Mouse (Mus musculus): ENCODE measurements around the gene Trim3.

GRCm38 (mm10) chr7:105581959-105582358 lies 51.4 kb downstream of the Trim3 start:
- TF ChIP-seq POLR2A (IDR thresholded peaks at IDR 0.05; ENCODE audit: borderline replicate concordance, low read depth, low read length) (no peak), CTCF (IDR thresholded peaks at IDR 0.05; ENCODE audit: low read depth, low read length) (no peak)
